In genomic region chr13:102865971-102866724, GRCm38 (mm10) we compare ENCODE assay signal across 7 mouse cellular contexts.
DNase-seq lines count a peak whose midpoint lies in the region; ATAC-seq lines count a peak whose summit lies in the region.

No protein-coding gene starts in this region.

- H3K4me2 ChIP-seq in midbrain, embryonic 12.5 days (replicated peaks) = no peak overlapping the region
- no peak overlapping the region for H3K4me2 ChIP-seq in forebrain, embryonic 12.5 days
- H3K4me2 ChIP-seq in liver, embryonic 12.5 days = no peak overlapping the region

- H3K9ac ChIP-seq in midbrain, embryonic 12.5 days (replicated peaks) = no peak overlapping the region
- H3K9ac ChIP-seq in forebrain, embryonic 12.5 days = no peak overlapping the region
- no peak overlapping the region for H3K9ac ChIP-seq in liver, embryonic 12.5 days

- ATAC-seq in midbrain, embryonic 12.5 days (ENCODE audit: low FRiP score, low read depth) = peak; percentile 44; the same call in 1 of the 2 replicates
- peak; percentile 33; the same call in 1 of the 2 replicates for ATAC-seq in forebrain, embryonic 12.5 days (ENCODE audit: low FRiP score)
- no peak for ATAC-seq in liver, embryonic 12.5 days

- H3K27ac ChIP-seq in midbrain, embryonic 12.5 days (replicated peaks) = 0 out of 2 replicates have a peak overlapping the region, but pooled peaks have one; percentile 7
- H3K27ac ChIP-seq in midbrain, embryonic 10.5 days (replicated peaks) = no peak overlapping the region
- 0 out of 2 replicates have a peak overlapping the region, but pooled peaks have one; percentile 32 for H3K27ac ChIP-seq in forebrain, embryonic 12.5 days
- peak overlapping the region; percentile 39; the same call in 1 of the 2 replicates for H3K27ac ChIP-seq in liver, embryonic 12.5 days

- peaks cover 6% of the 10 kb centered on the region for H3K9me3 ChIP-seq in midbrain, embryonic 12.5 days
- H3K9me3 ChIP-seq in midbrain, embryonic 10.5 days (replicated peaks) = peaks cover 11% of the 10 kb centered on the region; the same call in 1 of the 2 replicates
- H3K9me3 ChIP-seq in forebrain, embryonic 12.5 days = peaks cover 9% of the 10 kb centered on the region
- H3K9me3 ChIP-seq in liver, embryonic 12.5 days (replicated peaks) = no peaks in the 10 kb centered on the region

- H3K4me1 ChIP-seq in midbrain, embryonic 12.5 days = peaks cover 3% of the 10 kb centered on the region; the same call in 1 of the 2 replicates
- peaks cover 6% of the 10 kb centered on the region; the same call in 1 of the 2 replicates for H3K4me1 ChIP-seq in midbrain, embryonic 10.5 days
- H3K4me1 ChIP-seq in forebrain, embryonic 12.5 days = peaks cover 8% of the 10 kb centered on the region
- peaks cover 45% of the 10 kb centered on the region for H3K4me1 ChIP-seq in liver, embryonic 12.5 days

- intact Hi-C loops in heart, postnatal 14 days (cut with DNase I) = no loop called here

- H3K4me3 ChIP-seq in midbrain, embryonic 12.5 days = no peak overlapping the region
- no peak overlapping the region for H3K4me3 ChIP-seq in midbrain, embryonic 10.5 days
- H3K4me3 ChIP-seq in forebrain, embryonic 12.5 days (replicated peaks) = no peak overlapping the region
- no peak overlapping the region for H3K4me3 ChIP-seq in liver, embryonic 12.5 days

- DNase-seq in midbrain, embryonic 10.5 days (ENCODE audit: low spot score) = no peak
- DNase-seq in heart, postnatal 14 days = peak; percentile 62 to 70
- DNase-seq in thymus, postnatal 36 days = no peak
- no peak for DNase-seq in cerebellum, adult 9-11 months

- no peaks in the 10 kb centered on the region for H3K27me3 ChIP-seq in midbrain, embryonic 12.5 days
- no peaks in the 10 kb centered on the region for H3K27me3 ChIP-seq in midbrain, embryonic 10.5 days (ENCODE audit: low read depth, poor library complexity, severe bottlenecking)
- H3K27me3 ChIP-seq in forebrain, embryonic 12.5 days = no peaks in the 10 kb centered on the region
- H3K27me3 ChIP-seq in liver, embryonic 12.5 days (replicated peaks) = no peaks in the 10 kb centered on the region

- H3K36me3 ChIP-seq in midbrain, embryonic 12.5 days = no peaks in the 10 kb centered on the region; the same call in 1 of the 2 replicates
- peaks cover 12% of the 10 kb centered on the region for H3K36me3 ChIP-seq in midbrain, embryonic 10.5 days
- H3K36me3 ChIP-seq in forebrain, embryonic 12.5 days (replicated peaks) = no peaks in the 10 kb centered on the region; the same call in 1 of the 2 replicates
- H3K36me3 ChIP-seq in liver, embryonic 12.5 days = no peaks in the 10 kb centered on the region

- 62% methylated on average over 11 of the region's 11 CpGs for WGBS in midbrain, embryonic 12.5 days
- WGBS in midbrain, embryonic 10.5 days = 58% methylated on average over 11 of the region's 11 CpGs
- 38% methylated on average over 11 of the region's 11 CpGs for WGBS in forebrain, embryonic 12.5 days
- WGBS in liver, embryonic 12.5 days (ENCODE audit: insufficient replicate concordance) = 40% methylated on average over 11 of the region's 11 CpGs

Comparison
In these comparisons a context has a peak if more than half of its experiments do, and no peak if none do; other contexts are left out.
1. DNase-seq: peak in heart, postnatal 14 days (2 of 2); none in midbrain, embryonic 10.5 days (single experiment), thymus, postnatal 36 days (0 of 2) and cerebellum, adult 9-11 months (single experiment).